9 mouse cellular contexts compared by ENCODE assay signal in the genomic region with DNA sequence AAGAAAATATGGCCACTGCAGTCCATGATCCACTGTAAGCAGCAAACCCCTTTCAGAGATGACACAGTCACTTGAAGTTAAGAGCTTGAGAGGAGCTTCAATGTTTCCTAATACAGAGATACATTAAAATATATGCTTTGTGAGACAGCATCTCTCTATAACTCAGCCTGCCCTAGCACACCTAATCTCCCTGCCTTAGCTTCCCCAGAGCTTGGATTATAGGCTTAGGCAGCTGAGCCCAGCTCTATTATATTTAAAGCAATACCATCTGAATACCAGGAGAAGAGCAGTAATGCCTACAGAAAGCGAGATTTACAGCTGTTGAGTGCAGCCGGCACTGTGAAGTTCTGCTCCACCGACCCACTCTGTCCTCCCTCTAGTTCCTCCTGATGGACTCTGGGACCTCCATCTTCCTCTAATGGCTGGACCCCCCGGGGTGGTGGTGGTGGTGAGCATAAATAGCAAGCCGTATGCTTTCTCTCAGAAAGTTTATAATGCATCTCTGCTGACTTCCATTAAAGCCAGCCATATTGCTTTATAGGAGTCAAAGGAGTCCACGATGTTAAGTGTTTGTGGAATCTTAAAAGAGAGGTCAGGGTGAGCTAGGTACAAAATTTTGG. TPM values are rescaled to one million over a fixed set of nuclear protein-coding genes. Genes with fewer than 3 reads are reported as not detected.
A peak's percentile ranks its signal among the peaks of the same experiment; 100 is the strongest.
DNase-seq lines count a peak whose midpoint lies in the region; ATAC-seq and TF ChIP-seq lines count a peak whose summit lies in the region.
"Had no signal": no experiment of that assay in that cellular context is flagged by ENCODE, and none has a peak within 500 bp of the region (broad histone marks: within the 10 kb centered on the region; RNA-seq: fewer than 3 reads in every experiment).

No protein-coding gene starts in this region.

- no peaks in the 10 kb centered on the region for H3K9me3 ChIP-seq in forebrain, embryonic 10.5 days
- H3K9me3 ChIP-seq in forebrain, embryonic 12.5 days = no peaks in the 10 kb centered on the region
- H3K9me3 ChIP-seq in lung, postnatal 0 days (ENCODE audit: low read length) = no peaks in the 10 kb centered on the region
- H3K9me3 ChIP-seq in limb, embryonic 10.5 days (replicated peaks) = no peaks in the 10 kb centered on the region

- peaks cover 59% of the 10 kb centered on the region for H3K4me1 ChIP-seq in forebrain, embryonic 10.5 days
- H3K4me1 ChIP-seq in forebrain, embryonic 12.5 days = peaks cover 34% of the 10 kb centered on the region
- peaks cover 13% of the 10 kb centered on the region for H3K4me1 ChIP-seq in lung, postnatal 0 days (ENCODE audit: insufficient read depth, low read depth, low read length)
- H3K4me1 ChIP-seq in limb, embryonic 10.5 days = peaks cover 52% of the 10 kb centered on the region

- H3K27ac ChIP-seq in forebrain, embryonic 10.5 days = peak overlapping the region; percentile 99
- H3K27ac ChIP-seq in forebrain, embryonic 12.5 days = no peak overlapping the region
- no peak overlapping the region for H3K27ac ChIP-seq in lung, postnatal 0 days (ENCODE audit: low read length)
- H3K27ac ChIP-seq in limb, embryonic 10.5 days = peak overlapping the region; percentile 99; the same call in 1 of the 2 replicates

- H3K27me3 ChIP-seq in forebrain, embryonic 10.5 days (ENCODE audit: poor library complexity, severe bottlenecking) = peaks cover 4% of the 10 kb centered on the region; the same call in 1 of the 2 replicates
- H3K27me3 ChIP-seq in forebrain, embryonic 12.5 days = no peaks in the 10 kb centered on the region
- H3K27me3 ChIP-seq in lung, postnatal 0 days (replicated peaks; ENCODE audit: insufficient read depth, low read length) = no peaks in the 10 kb centered on the region
- H3K27me3 ChIP-seq in limb, embryonic 10.5 days (ENCODE audit: low read depth, poor library complexity, severe bottlenecking) = no peaks in the 10 kb centered on the region
- no peaks in the 10 kb centered on the region for H3K27me3 ChIP-seq in splenic B cell, adult 2 months (ENCODE audit: control insufficient read depth, insufficient read depth, low read length, poor library complexity, severe bottlenecking)

- ATAC-seq in forebrain, embryonic 12.5 days (ENCODE audit: low FRiP score) = no peak
- ATAC-seq in lung, postnatal 0 days = no peak

- no peak for TF ChIP-seq CTCF in lung, postnatal 0 days (IDR thresholded peaks at IDR 0.05)

- H3K4me2 ChIP-seq in forebrain, embryonic 12.5 days = no peak overlapping the region
- H3K4me2 ChIP-seq in lung, postnatal 0 days (replicated peaks; ENCODE audit: low read depth, low read length) = no peak overlapping the region; the same call in 1 of the 2 replicates

- H3K36me3 ChIP-seq in forebrain, embryonic 10.5 days (replicated peaks) = peaks cover 4% of the 10 kb centered on the region; the same call in 1 of the 2 replicates
- H3K36me3 ChIP-seq in forebrain, embryonic 12.5 days (replicated peaks) = no peaks in the 10 kb centered on the region
- no peaks in the 10 kb centered on the region for H3K36me3 ChIP-seq in lung, postnatal 0 days (ENCODE audit: insufficient read depth, low read length)
- H3K36me3 ChIP-seq in limb, embryonic 10.5 days = no peaks in the 10 kb centered on the region
- no peaks in the 10 kb centered on the region for H3K36me3 ChIP-seq in splenic B cell, adult 2 months (ENCODE audit: control insufficient read depth, insufficient read depth, low read length, poor library complexity, severe bottlenecking)

- H3K9ac ChIP-seq in forebrain, embryonic 12.5 days = no peak overlapping the region
- 0 out of 2 replicates have a peak overlapping the region, but pooled peaks have one; percentile 88 for H3K9ac ChIP-seq in lung, postnatal 0 days (replicated peaks; ENCODE audit: low read depth)

- WGBS in forebrain, embryonic 10.5 days = 74% methylated on average over 6 of the region's 6 CpGs
- 67% methylated on average over 6 of the region's 6 CpGs for WGBS in forebrain, embryonic 12.5 days
- WGBS in lung, postnatal 0 days = 79% methylated on average over 6 of the region's 6 CpGs
- 80% methylated on average over 6 of the region's 6 CpGs for WGBS in limb, embryonic 10.5 days

- H3K4me3 ChIP-seq in forebrain, embryonic 10.5 days = peak overlapping the region; percentile 70
- no peak overlapping the region for H3K4me3 ChIP-seq in forebrain, embryonic 12.5 days (replicated peaks)
- H3K4me3 ChIP-seq in lung, postnatal 0 days (ENCODE audit: low read depth, low read length) = no peak overlapping the region
- 0 out of 2 replicates have a peak overlapping the region, but pooled peaks have one; percentile 95 for H3K4me3 ChIP-seq in limb, embryonic 10.5 days

- DNase-seq in forebrain, embryonic 10.5 days (ENCODE audit: extremely low spot score, low spot score) = no peak
- no peak for DNase-seq in lung, postnatal 0 days (ENCODE audit: low spot score)
- DNase-seq in lung, postnatal 4 days = no peak
- DNase-seq in limb, embryonic 10.5 days (ENCODE audit: low spot score) = no peak
- DNase-seq in splenic B cell, adult 2 months (ENCODE audit: low read depth, low spot score) = peak; percentile 42
- DNase-seq in urinary bladder, postnatal 14 days (ENCODE audit: low spot score) = no peak
- no peak for DNase-seq in right cerebral cortex, postnatal 36 days (ENCODE audit: low spot score in 2 of 2)
- DNase-seq: layer of hippocampus, postnatal 36 days had no signal

- no peak for TF ChIP-seq EP300 in lung, postnatal 0 days (IDR thresholded peaks at IDR 0.05)

RNA-seq across cellular contexts. Expression of a gene that starts 1.2 kb away (rescaled TPM):
- polyA plus RNA-seq in forebrain, embryonic 10.5 days (2016; fragmentation: Nextera tagmentation; extraction: Ambion mirVana) = 132 and 144 TPM in 2 replicates
- 167 and 177 TPM in 2 replicates for polyA plus RNA-seq in forebrain, embryonic 12.5 days (2016; fragmentation: Nextera tagmentation; extraction: Ambion mirVana)
- polyA plus RNA-seq in lung, postnatal 0 days (2015; fragmentation: Nextera tagmentation; extraction: Ambion mirVana) = 28.0 and 30.5 TPM in 2 replicates
- polyA plus RNA-seq in limb, embryonic 10.5 days (2016; fragmentation: Nextera tagmentation; extraction: Ambion mirVana) = 141 and 146 TPM in 2 replicates

RNA-seq across cellular contexts. Expression of a gene that starts 30.3 kb away (rescaled TPM):
- 56.8 and 59.6 TPM in 2 replicates for polyA plus RNA-seq in forebrain, embryonic 10.5 days (2016; fragmentation: Nextera tagmentation; extraction: Ambion mirVana)
- 55.1 and 57.1 TPM in 2 replicates for polyA plus RNA-seq in forebrain, embryonic 12.5 days (2016; fragmentation: Nextera tagmentation; extraction: Ambion mirVana)
- polyA plus RNA-seq in lung, postnatal 0 days (2015; fragmentation: Nextera tagmentation; extraction: Ambion mirVana) = 17.0 and 19.3 TPM in 2 replicates
- polyA plus RNA-seq in limb, embryonic 10.5 days (2016; fragmentation: Nextera tagmentation; extraction: Ambion mirVana) = 49.4 and 58.3 TPM in 2 replicates

Comparison
In these comparisons a context has a peak if more than half of its experiments do, and no peak if none do; other contexts are left out.
1. H3K27ac ChIP-seq: peak in forebrain, embryonic 10.5 days (single experiment) and limb, embryonic 10.5 days (single experiment); none in forebrain, embryonic 12.5 days (single experiment) and lung, postnatal 0 days (single experiment).
2. H3K4me3 ChIP-seq: peak in forebrain, embryonic 10.5 days (single experiment) and limb, embryonic 10.5 days (single experiment); none in forebrain, embryonic 12.5 days (single experiment) and lung, postnatal 0 days (single experiment).